Mouse (Mus musculus): ENCODE data around the gene Nkpd1. TPM values are rescaled to one million over a fixed set of nuclear protein-coding genes. Genes with fewer than 3 reads are reported as not detected.

Nkpd1 gene
- total RNA-seq, 2 experiments from 2014 or later: 0.94 to 1.0 TPM

DNA sequence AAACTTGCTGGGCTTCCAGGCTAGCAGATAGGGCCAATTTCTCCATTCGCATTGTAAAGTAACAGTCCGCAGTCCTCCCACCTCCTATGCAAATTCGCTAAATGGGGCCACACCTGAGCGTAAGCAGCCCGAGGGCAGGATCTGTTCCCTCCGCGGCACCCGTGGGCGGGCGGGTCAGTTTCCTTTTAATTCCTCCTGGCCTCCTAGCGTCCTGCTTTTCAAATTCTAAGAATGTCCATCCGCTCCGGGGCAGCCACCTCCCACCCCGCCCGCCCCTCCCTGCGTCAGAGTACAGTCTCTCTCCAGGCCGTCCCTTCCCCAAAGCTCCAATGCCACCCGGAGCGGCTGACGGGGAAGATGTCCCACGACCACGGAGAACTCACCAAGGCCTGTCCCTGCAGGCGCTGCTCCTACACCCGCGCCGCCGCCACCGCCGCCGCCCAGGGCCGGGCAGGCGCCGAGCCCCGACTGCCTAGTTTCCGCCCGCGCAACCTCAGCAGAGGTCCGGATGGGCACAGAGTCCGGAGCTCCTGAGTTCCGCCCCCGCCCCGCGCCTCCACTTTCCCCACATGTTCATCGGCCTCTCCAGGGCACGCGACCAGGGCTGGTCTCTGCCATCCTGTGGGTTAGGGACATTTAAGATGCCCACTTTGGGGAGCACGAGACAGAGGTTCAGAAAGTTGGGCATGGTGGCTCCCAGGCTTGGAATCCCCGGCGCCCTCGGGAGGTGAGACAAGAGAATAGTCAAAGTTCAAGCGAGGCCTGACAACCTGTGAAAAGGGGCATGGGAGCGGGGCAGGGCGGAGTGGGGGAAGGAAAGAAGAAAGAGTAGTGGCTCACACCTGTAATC, 55.5 kb downstream of the Nkpd1 start:
- peak; percentile 77 to 83 for DNase-seq (ENCODE audit: low spot score in 2 of 2)

DNA sequence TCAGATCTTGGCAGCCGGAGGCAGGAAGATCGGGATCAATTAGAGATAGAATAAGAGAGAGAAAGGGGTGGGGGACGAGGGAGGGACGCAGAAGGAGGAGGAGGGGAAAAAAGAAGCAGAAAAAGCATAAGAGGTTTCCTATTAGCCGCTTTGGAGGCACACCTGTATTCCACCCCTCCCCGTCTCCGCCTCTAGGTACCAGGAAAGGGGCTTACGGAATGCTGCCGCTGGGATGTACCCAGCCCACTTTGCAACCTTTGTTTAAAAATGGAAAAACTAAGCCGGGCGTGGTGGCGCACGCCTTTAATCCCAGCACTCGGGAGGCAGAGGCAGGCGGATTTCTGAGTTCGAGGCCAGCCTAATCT, 56.1 kb downstream of the Nkpd1 start:
- DNase-seq (ENCODE audit: low spot score in 2 of 2): no peak

Other genes starting within 250 kb of the Nkpd1 start
- 10 to 100 TPM; 26.4 to 27.3 TPM for gene Vasp, start 246.0 kb upstream of the Nkpd1 start, total RNA-seq (2021)
- under 1 TPM in 1 of 2 experiments, not detected in 1; 0.31 TPM for gene Ppm1n, start 237.8 kb upstream of the Nkpd1 start, total RNA-seq (2021)
- gene Rtn2, start 235.2 kb upstream of the Nkpd1 start, total RNA-seq (2021): 100 to 1,000 TPM; 118 to 127 TPM
- gene Fosb, start 207.8 kb upstream of the Nkpd1 start, total RNA-seq (2021): 1 to 10 TPM; 1.4 to 2.0 TPM
- 10 to 100 TPM; 43.1 to 43.9 TPM for gene Ercc1, start 173.1 kb upstream of the Nkpd1 start, total RNA-seq (2021)
- 10 to 100 TPM; 17.6 to 18.1 TPM for gene Cd3eap, start 158.4 kb upstream of the Nkpd1 start, total RNA-seq (2021)
- gene Ppp1r13l, start 158.1 kb upstream of the Nkpd1 start, total RNA-seq (2021): 1 to 10 TPM; 3.4 to 4.5 TPM
- 10 to 100 TPM; 33.8 to 33.9 TPM for gene Ercc2, start 135.8 kb upstream of the Nkpd1 start, total RNA-seq (2021)
- 1 to 10 TPM; 1.7 to 1.8 TPM for gene Klc3, start 113.7 kb upstream of the Nkpd1 start, total RNA-seq (2021)
- under 1 TPM in 1 of 2 experiments, not detected in 1; 0.27 TPM for gene Ckm, start 113.1 kb upstream of the Nkpd1 start, total RNA-seq (2021)
- gene Mark4, start 59.0 kb upstream of the Nkpd1 start, total RNA-seq (2021): 100 to 1,000 TPM; 115 to 132 TPM
- 1 to 10 TPM in 1 of 2 experiments, under 1 TPM in 1; 0.69 to 1.1 TPM for gene Exoc3l2, start 54.5 kb upstream of the Nkpd1 start, total RNA-seq (2021)
- 1 to 10 TPM; 6.9 to 8.2 TPM for gene Bloc1s3, start 9.5 kb upstream of the Nkpd1 start, total RNA-seq (2021)
- gene Trappc6a, start 9.4 kb upstream of the Nkpd1 start, total RNA-seq (2021): 10 to 100 TPM; 22.3 to 24.6 TPM
- gene Ppp1r37, start 45.2 kb downstream of the Nkpd1 start, total RNA-seq (2021): 10 to 100 TPM; 82.0 to 83.6 TPM
- gene Zfp296, start 59.4 kb downstream of the Nkpd1 start, total RNA-seq (2021): not detected
- gene Gemin7, start 59.8 kb downstream of the Nkpd1 start, total RNA-seq (2021): 10 to 100 TPM; 41.3 to 42.5 TPM
- gene Clasrp, start 86.6 kb downstream of the Nkpd1 start, total RNA-seq (2021): 10 to 100 TPM; 86.8 to 98.8 TPM
- 10 to 100 TPM in 1 of 2 experiments, 1 to 10 TPM in 1; 9.2 to 10.8 TPM for gene Relb, start 111.6 kb downstream of the Nkpd1 start, total RNA-seq (2021)
- 100 to 1,000 TPM; 140 to 143 TPM for gene Clptm1, start 147.2 kb downstream of the Nkpd1 start, total RNA-seq (2021)
- not detected for gene Apoc2, start 160.1 kb downstream of the Nkpd1 start, total RNA-seq (2021)
- gene Gm44805, start 163.6 kb downstream of the Nkpd1 start, total RNA-seq (2021): not detected
- gene Apoc4, start 163.6 kb downstream of the Nkpd1 start, total RNA-seq (2021): not detected
- 1 to 10 TPM; 4.3 to 6.5 TPM for gene Apoc1, start 174.8 kb downstream of the Nkpd1 start, total RNA-seq (2021)
- gene Apoe, start 181.3 kb downstream of the Nkpd1 start, total RNA-seq (2021): 1,000 to 10,000 TPM; 2,438 to 2,580 TPM
- 100 to 1,000 TPM; 113 to 115 TPM for gene Tomm40, start 197.6 kb downstream of the Nkpd1 start, total RNA-seq (2021)
- 10 to 100 TPM; 22.2 to 22.3 TPM for gene Nectin2, start 232.6 kb downstream of the Nkpd1 start, total RNA-seq (2021)